In genomic region chr16:37530170-37530569, GRCm38 (mm10) we compare ENCODE assay signal across 27 mouse cellular contexts. TPM values are rescaled to one million over a fixed set of nuclear protein-coding genes. Genes with fewer than 3 reads are reported as not detected.
DNase-seq lines count a peak whose midpoint lies in the region; ATAC-seq and TF ChIP-seq lines count a peak whose summit lies in the region.
"Had no signal": no experiment of that assay in that cellular context is flagged by ENCODE, and none has a peak within 500 bp of the region (broad histone marks: within the 10 kb centered on the region; RNA-seq: fewer than 3 reads in every experiment).

No protein-coding gene starts in this region.

- H3K36me3 ChIP-seq in liver, embryonic 11.5 days (ENCODE audit: control insufficient read depth, insufficient read depth, low read length): peaks cover 13% of the 10 kb centered on the region
- peaks cover 19% of the 10 kb centered on the region for H3K36me3 ChIP-seq in liver, adult 2 months (ENCODE audit: control insufficient read depth, insufficient read depth, low read length)
- H3K36me3 ChIP-seq: intestine, embryonic 15.5 days had no signal

- DNase-seq in kidney, adult 18-20 months: peak; percentile 11
- DNase-seq in kidney, postnatal 4 days: no peak
- DNase-seq in liver: peak; percentile 28
- no peak for DNase-seq in liver, embryonic 11.5 days (ENCODE audit: low spot score)
- DNase-seq in liver, adult 2 months (ENCODE audit: extremely low read depth, low read depth, low spot score): peak; percentile 87
- no peak for DNase-seq in urinary bladder, postnatal 25 days (ENCODE audit: low spot score)
- no peak for DNase-seq in lung, postnatal 36 days
- DNase-seq: cerebellum, adult 8-10 months; cerebellum, postnatal 36 days; gastrocnemius, postnatal 10 days; heart, adult 11 months; thymus, adult 2 months; thymus, postnatal 4 days had no signal

- H3K4me2 ChIP-seq in liver, embryonic 11.5 days: no peak overlapping the region
- H3K4me2 ChIP-seq: heart, embryonic 11.5 days; intestine, embryonic 15.5 days; liver, embryonic 15.5 days; midbrain, embryonic 11.5 days; neural tube, embryonic 15.5 days had no signal

- no peak for TF ChIP-seq POLR2A in liver, adult 2 months (IDR thresholded peaks at IDR 0.05; ENCODE audit: extremely low read depth, insufficient read depth, low read length)

- no peak overlapping the region for H3K4me3 ChIP-seq in liver, embryonic 11.5 days (ENCODE audit: low read depth, low read length)
- H3K4me3 ChIP-seq in liver, adult 2 months (ENCODE audit: insufficient read depth, low read depth, low read length): no peak overlapping the region
- H3K4me3 ChIP-seq: forebrain, embryonic 10.5 days; hindbrain, embryonic 10.5 days; intestine, embryonic 15.5 days; liver, embryonic 15.5 days; neural tube, embryonic 15.5 days had no signal

- ATAC-seq in liver, embryonic 11.5 days (replicated peaks; ENCODE audit: low FRiP score): no peak
- ATAC-seq: activated CD4-positive, CD25-positive, alpha-beta regulatory T cell, adult 4 months; forebrain, embryonic 16.5 days; hindbrain, embryonic 16.5 days; intestine, embryonic 15.5 days; lung, postnatal 0 days had no signal

- H3K27ac ChIP-seq in liver, embryonic 11.5 days (ENCODE audit: low read depth, low read length): no peak overlapping the region
- H3K27ac ChIP-seq in liver, adult 2 months (replicated peaks; ENCODE audit: insufficient read depth, low read depth, low read length): no peak overlapping the region
- H3K27ac ChIP-seq: forebrain, embryonic 10.5 days; hindbrain, embryonic 10.5 days; intestine, embryonic 15.5 days; liver, embryonic 15.5 days; neural tube, embryonic 15.5 days had no signal

- H3K79me2 ChIP-seq in liver, adult 2 months (ENCODE audit: control insufficient read depth, insufficient read depth, low read length): peaks cover 12% of the 10 kb centered on the region; the same call in 1 of the 2 replicates

- TF ChIP-seq CTCF in liver, adult 2 months (IDR thresholded peaks at IDR 0.05; ENCODE audit: low read depth, low read length): no peak

- no peaks in the 10 kb centered on the region for H3K27me3 ChIP-seq in liver, embryonic 11.5 days (replicated peaks; ENCODE audit: control insufficient read depth, insufficient read depth, low read length)
- H3K27me3 ChIP-seq in liver, adult 2 months (ENCODE audit: control insufficient read depth, insufficient read depth, low read length): no peaks in the 10 kb centered on the region
- H3K27me3 ChIP-seq: intestine, embryonic 15.5 days; liver, embryonic 15.5 days; neural tube, embryonic 15.5 days had no signal

- H3K4me1 ChIP-seq in liver, embryonic 11.5 days (replicated peaks; ENCODE audit: control insufficient read depth, insufficient read depth, low read length): no peaks in the 10 kb centered on the region
- H3K4me1 ChIP-seq in liver, adult 2 months (ENCODE audit: control insufficient read depth, insufficient read depth, low read length): peaks cover 33% of the 10 kb centered on the region
- H3K4me1 ChIP-seq: hindbrain, embryonic 10.5 days; intestine, embryonic 15.5 days had no signal

- H3K9ac ChIP-seq in liver, embryonic 11.5 days (ENCODE audit: low read depth, low read length): no peak overlapping the region
- no peak overlapping the region for H3K9ac ChIP-seq in liver, adult 2 months (ENCODE audit: low read depth, low read length)
- H3K9ac ChIP-seq: intestine, embryonic 15.5 days; liver, embryonic 15.5 days; neural tube, embryonic 15.5 days had no signal

- WGBS in liver, embryonic 11.5 days: 82% methylated on average over 6 of the region's 6 CpGs
- 21% methylated on average over 6 of the region's 6 CpGs for WGBS in liver, adult 2 months

- H3K9me3 ChIP-seq in liver, embryonic 11.5 days (ENCODE audit: control insufficient read depth, low read length): no peaks in the 10 kb centered on the region
- H3K9me3 ChIP-seq: forebrain, embryonic 10.5 days; hindbrain, embryonic 10.5 days; intestine, embryonic 15.5 days; liver, embryonic 15.5 days; neural tube, embryonic 15.5 days had no signal

RNA-seq across cellular contexts. Expression of gene Gtf2e1, which starts 9.4 kb away (rescaled TPM):
- 29.2 and 34.0 TPM in 2 replicates for polyA plus RNA-seq in liver, embryonic 11.5 days (2014; fragmentation: Nextera tagmentation; extraction: Ambion mirVana)
- total RNA-seq in liver, adult 2 months (2014; rRNA removed): 7.2 and 8.3 TPM in 2 replicates
- 5.0 and 5.5 TPM in 2 replicates for polyA plus RNA-seq in liver, adult 2 months (2012; rRNA removed)

RNA-seq across cellular contexts. Expression of gene Rabl3, which starts 9.5 kb away (rescaled TPM):
- polyA plus RNA-seq in liver, embryonic 11.5 days (2014; fragmentation: Nextera tagmentation; extraction: Ambion mirVana): 29.6 and 33.5 TPM in 2 replicates
- 10.4 and 10.7 TPM in 2 replicates for total RNA-seq in liver, adult 2 months (2014; rRNA removed)
- 2.8 and 3.5 TPM in 2 replicates for polyA plus RNA-seq in liver, adult 2 months (2012; rRNA removed)

RNA-seq across cellular contexts. Expression of gene Hgd, which starts 49.8 kb away (rescaled TPM):
- polyA plus RNA-seq in liver, embryonic 11.5 days (2014; fragmentation: Nextera tagmentation; extraction: Ambion mirVana): 13.6 and 13.7 TPM in 2 replicates
- 871 and 874 TPM in 2 replicates for total RNA-seq in liver, adult 2 months (2014; rRNA removed)
- 457 and 554 TPM in 2 replicates for polyA plus RNA-seq in liver, adult 2 months (2012; rRNA removed)
- total RNA-seq: layer of hippocampus, postnatal 25 days; megakaryocyte progenitor cell, adult 5-6 weeks had no signal
- polyA plus RNA-seq: activated CD4-positive, CD25-positive, alpha-beta regulatory T cell, adult 4 months; forebrain, embryonic 10.5 days; hindbrain, embryonic 10.5 days; hindbrain, embryonic 16.5 days; limb, embryonic 11.5 days had no signal

Comparison
In these comparisons a context has a peak if more than half of its experiments do, and no peak if none do; other contexts are left out.
1. DNase-seq: peak in kidney, adult 18-20 months (single experiment), liver (single experiment) and liver, adult 2 months (single experiment); none in kidney, postnatal 4 days (0 of 2), liver, embryonic 11.5 days (single experiment), urinary bladder, postnatal 25 days (single experiment) and lung, postnatal 36 days (single experiment).
2. RNA of gene Hgd, which starts 49.8 kb away (polyA plus RNA-seq): 457 to 554 TPM in liver, adult 2 months; 13.6 to 13.7 TPM in liver, embryonic 11.5 days; every median in the first group is over 10 times any median in the second.